Mouse (Mus musculus) ES-E14 (cell line): Measurements from ENCODE around the gene Cytip.

Source experiments
- CHD2 ChIP-seq: IDR thresholded peaks from 2 replicates; pipeline ENCODE4 v1.6.1; 2014; ENCODE audit warnings: mild to moderate bottlenecking, low read depth, low read length, inconsistent platforms
- HCFC1 ChIP-seq: IDR thresholded peaks from 2 replicates; pipeline ENCODE4 v1.6.1; 2012; ENCODE audit warnings: low read length, inconsistent platforms, borderline replicate concordance; ENCODE audit not compliant: insufficient read depth
- MAFK ChIP-seq: IDR thresholded peaks from 2 replicates; pipeline ENCODE4 v1.6.1; 2014; ENCODE audit warnings: mild to moderate bottlenecking, low read depth, low read length, inconsistent platforms; ENCODE audit not compliant: insufficient read depth
- ZC3H11A ChIP-seq: IDR thresholded peaks from 2 replicates; pipeline ENCODE4 v1.6.1; 2012; ENCODE audit warnings: low read depth, mild to moderate bottlenecking, inconsistent platforms, low read length, borderline replicate concordance
- ZNF384 ChIP-seq: IDR thresholded peaks from 2 replicates; pipeline ENCODE4 v1.6.1; 2012; ENCODE audit warnings: low read depth, low read length, inconsistent platforms

- no peak for TF ChIP-seq MAFK
- no peak for TF ChIP-seq CHD2
- no peak for TF ChIP-seq HCFC1
- TF ChIP-seq ZC3H11A = no peak
- TF ChIP-seq ZNF384 = no peak
These were observed 41.6 kb downstream of the Cytip start for GRCm38 (mm10) chr2:58153742-58154141.
